Mouse (Mus musculus) c-Kit-negative CD71-positive TER-119-positive erythroid progenitor cells, embryonic 14.5 days (primary cell): ENCODE results near the gene Ndnf.

Source experiments
- DNase-seq: peaks from one replicate; pipeline ENCODE4 v3.0.0-alpha.2; 2013; ENCODE audit warnings: low read depth, low spot score

Ndnf gene

DNA sequence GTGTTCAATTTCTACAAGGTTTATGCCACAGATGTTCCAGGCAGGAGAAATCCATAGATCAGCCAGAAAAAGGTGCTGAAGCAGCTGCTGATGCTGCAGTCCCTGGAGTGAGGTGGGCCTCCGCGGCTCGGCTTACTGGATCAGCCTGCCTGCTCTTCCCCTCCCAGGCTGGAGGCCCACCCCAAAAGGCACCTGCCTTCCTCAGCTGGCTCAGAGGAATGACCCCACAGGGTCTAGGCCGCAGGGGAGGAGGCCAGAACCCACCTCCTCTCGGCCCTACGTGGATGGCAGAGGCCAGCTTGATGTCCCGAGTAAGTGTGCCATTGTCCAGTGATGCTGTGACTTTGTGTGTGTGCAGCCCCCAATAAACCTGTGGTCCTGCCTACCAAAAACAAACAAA, 86.8 kb downstream of the Ndnf start:
- DNase-seq, result no peak

- DNase-seq, result no peak
Observed at GRCm38 (mm10) chr6:65759174-65759573, 87.8 kb downstream of the Ndnf start.

- no peak for DNase-seq
Observed at GRCm38 (mm10) chr6:65760073-65760472, 88.7 kb downstream of the Ndnf start.
